Mouse (Mus musculus) CD8-positive naive resting alpha-beta T cell, adult 57 days (primary cell): ENCODE data around the gene Stx7. TPM values are rescaled to one million over a fixed set of nuclear protein-coding genes. Genes with fewer than 3 reads are reported as not detected.

ENCODE experiments used
- total RNA-seq: library from RNA; stranded (reverse); gene quantifications from one replicate; pipeline ENCODE4 v1.2.4, GENCODE M21; 2023

Gene Stx7
- 38.6 TPM for total RNA-seq

DNA sequence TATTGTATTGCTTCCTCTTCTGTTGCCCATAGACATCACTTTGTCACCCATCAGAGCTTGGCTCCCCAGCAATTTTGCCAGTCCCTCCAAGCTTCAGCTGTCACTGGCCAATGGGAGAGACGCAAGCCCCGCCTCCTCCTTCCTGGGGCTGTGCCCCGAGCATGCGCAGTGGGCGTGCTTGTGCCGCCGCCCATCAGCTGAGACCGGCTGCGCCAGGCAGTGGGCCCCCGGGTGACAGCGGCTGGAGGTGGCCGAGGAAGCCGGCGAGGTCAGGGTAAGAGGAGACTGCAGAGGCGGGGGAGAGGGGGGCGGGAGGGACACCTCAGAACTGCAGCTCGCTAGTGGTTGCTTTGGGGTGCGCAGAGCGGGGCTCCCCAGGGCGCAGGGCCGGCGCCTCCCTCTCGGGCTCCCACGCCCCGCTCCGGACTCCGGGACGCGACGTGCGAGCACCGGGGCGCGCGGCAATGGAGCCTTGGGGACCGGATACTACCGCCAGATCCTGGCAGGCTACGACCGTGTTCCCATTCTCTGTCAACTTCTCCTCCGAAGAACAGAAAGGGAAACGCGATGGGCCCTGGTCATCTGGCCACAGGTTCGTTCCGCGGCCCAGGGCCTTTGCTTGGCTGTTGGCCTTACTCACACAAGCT, at the start of gene Stx7:
TSS of gene Stx7 (plus strand) at position 168 of the 647 bp plus-strand sequence.

GRCm38 (mm10) chr10:24101812-24102211, 47.3 kb upstream of the Stx7 start, which contains the start of gene Taar8c:
Gene Taar8c (minus strand): TSS chr10:24101912.

DNA sequence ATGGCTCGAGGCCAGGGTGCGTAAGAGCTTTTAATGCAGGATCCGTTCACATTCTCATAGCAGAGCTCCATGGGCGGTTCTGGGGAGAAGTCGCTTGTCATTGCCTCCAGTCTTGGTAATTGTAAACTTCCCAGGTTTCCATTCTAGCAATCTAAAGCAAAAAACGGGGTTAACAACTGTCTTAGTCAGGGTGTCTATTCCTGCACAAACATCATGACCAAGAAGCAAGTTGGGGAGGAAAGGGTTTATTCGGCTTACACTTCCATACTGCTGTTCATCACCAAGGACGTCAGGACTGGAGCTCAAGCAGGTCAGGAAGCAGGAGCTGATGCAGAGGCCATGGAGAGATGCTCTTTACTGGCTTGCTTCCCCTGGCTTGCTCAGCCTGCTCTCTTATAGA, 39.7 kb upstream of the Stx7 start, which contains the start of gene Taar9:
TSS of gene Taar9 (minus strand) at position 101 of the 400 bp plus-strand sequence.

DNA sequence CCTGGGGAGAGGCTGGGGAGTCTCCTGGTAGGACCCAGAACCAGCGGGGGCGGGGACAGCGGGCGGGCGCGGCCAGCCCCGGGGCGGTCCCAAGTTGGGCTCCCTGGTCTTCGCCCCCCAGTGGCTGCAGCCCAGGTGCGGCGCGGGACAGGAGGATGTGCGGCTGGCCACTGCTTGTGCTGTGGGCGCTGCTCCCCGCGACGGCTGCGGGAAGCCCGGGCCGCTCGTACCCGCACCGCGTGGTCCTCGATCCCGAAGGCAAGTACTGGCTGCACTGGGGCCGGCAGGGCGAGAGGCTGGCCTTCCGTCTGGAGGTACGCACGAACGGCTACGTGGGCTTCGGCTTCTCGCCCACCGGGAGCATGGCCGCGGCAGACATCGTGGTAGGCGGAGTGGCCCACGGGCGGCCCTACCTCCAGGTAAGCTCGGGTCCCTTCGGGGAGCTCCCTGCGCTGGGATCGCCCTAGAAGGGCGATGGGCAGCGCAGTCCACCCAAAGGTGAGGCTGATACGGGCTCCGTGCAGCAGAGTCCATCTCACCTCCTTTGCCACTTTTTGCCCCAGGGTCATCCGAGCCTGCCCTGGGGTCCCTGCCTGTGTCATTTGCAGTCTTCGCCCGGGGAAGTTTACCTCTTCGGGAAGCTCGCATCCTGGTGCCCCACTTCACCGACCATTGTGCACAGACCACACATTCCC, 74.5 kb downstream of the Stx7 start, which contains the start of gene Moxd1:
TSS of gene Moxd1 (plus strand) at position 69 of the 695 bp plus-strand sequence.

Other genes starting within 250 kb of the Stx7 start
- gene Taar1, start 228.9 kb upstream of the Stx7 start, total RNA-seq: not detected
- gene Taar2, start 210.7 kb upstream of the Stx7 start, total RNA-seq: not detected
- gene Taar3, start 199.7 kb upstream of the Stx7 start, total RNA-seq: not detected
- not detected for gene Taar4, start 188.8 kb upstream of the Stx7 start, total RNA-seq
- not detected for gene Taar5, start 178.6 kb upstream of the Stx7 start, total RNA-seq
- not detected for gene Taar6, start 163.7 kb upstream of the Stx7 start, total RNA-seq
- gene Taar7a, start 155.8 kb upstream of the Stx7 start, total RNA-seq: not detected
- gene Taar7b, start 149.4 kb upstream of the Stx7 start, total RNA-seq: not detected
- gene Taar7d, start 122.1 kb upstream of the Stx7 start, total RNA-seq: not detected
- not detected for gene Taar7e, start 111.7 kb upstream of the Stx7 start, total RNA-seq
- gene Taar7f, start 99.8 kb upstream of the Stx7 start, total RNA-seq: not detected
- not detected for gene Taar8a, start 72.8 kb upstream of the Stx7 start, total RNA-seq
- not detected for gene Taar8b, start 57.0 kb upstream of the Stx7 start, total RNA-seq
- gene Taar8c, start 47.4 kb upstream of the Stx7 start, total RNA-seq: not detected
- not detected for gene Taar9, start 39.8 kb upstream of the Stx7 start, total RNA-seq
- not detected for gene Moxd1, start 74.2 kb downstream of the Stx7 start, total RNA-seq